Mouse (Mus musculus) CH12.LX (cell line): ENCODE data around the gene Nfat5. TPM values are rescaled to one million over a fixed set of nuclear protein-coding genes. Genes with fewer than 3 reads are reported as not detected.

Experiments used
- DNase-seq: peaks from one replicate; pipeline ENCODE4 v3.0.0-alpha.2; 2013; ENCODE audit errors: extremely low read depth
- H3K27ac ChIP-seq: 2 replicates; pipeline ENCODE4 v1.5.1; 2012; ENCODE audit warnings: low read depth, mild to moderate bottlenecking, control low read depth, moderate library complexity; ENCODE audit not compliant: insufficient read depth
- H3K27me3 ChIP-seq: replicated peaks from 2 replicates; pipeline ENCODE3; 2012; ENCODE audit warnings: inconsistent platforms
- H3K36me3 ChIP-seq, 2 experiments: replicated peaks in 1 of 2; 2 replicates each; pipeline versions ENCODE3 to v1.6.1; 2012; ENCODE audit warnings: inconsistent platforms in 1 of 2, low read length in 1 of 2, mild to moderate bottlenecking in 1 of 2, mixed read lengths in 1 of 2, moderate library complexity in 1 of 2; ENCODE audit not compliant: control insufficient read depth in 1 of 2, insufficient read depth in 1 of 2
- H3K4me1 ChIP-seq, 2 experiments: 2 replicates each; pipeline ENCODE4 v1.6.1; 2012; ENCODE audit warnings: inconsistent platforms in 1 of 2, moderate library complexity in 1 of 2; ENCODE audit not compliant: insufficient read depth in 2 of 2, control insufficient read depth in 1 of 2
- H3K4me2 ChIP-seq: 2 replicates; pipeline ENCODE4 v1.6.1; 2012; ENCODE audit warnings: low read depth, mild to moderate bottlenecking, control low read depth; ENCODE audit not compliant: poor library complexity, insufficient read depth, severe bottlenecking
- H3K4me3 ChIP-seq, 3 experiments: fragments of 150-350 bp in 1 of 3; sonication (generic) in 1 of 3; replicated peaks in 1 of 3; 2 replicates each; pipeline versions ENCODE3 to v1.5.1; 2011 to 2012; ENCODE audit warnings: low read depth in 2 of 3, low read length in 2 of 3, mild to moderate bottlenecking in 2 of 3, moderate library complexity in 2 of 3, control low read depth in 1 of 3, improper control_type of control experiment in 1 of 3, inconsistent platforms in 1 of 3, mixed read lengths in 1 of 3; ENCODE audit not compliant: poor library complexity in 1 of 3
- H3K79me2 ChIP-seq: replicated peaks from 2 replicates; pipeline ENCODE4 v1.6.1; 2012; ENCODE audit warnings: mild to moderate bottlenecking, moderate library complexity; ENCODE audit not compliant: control insufficient read depth, poor library complexity, insufficient read depth, severe bottlenecking; ENCODE audit errors: extremely low read depth
- H3K9ac ChIP-seq: 2 replicates; pipeline ENCODE4 v1.6.1; 2012; ENCODE audit warnings: low read depth, mild to moderate bottlenecking, control low read depth, moderate library complexity; ENCODE audit not compliant: insufficient read depth
- H3K9me3 ChIP-seq: replicated peaks from 2 replicates; pipeline ENCODE3; 2012; ENCODE audit warnings: low read length, inconsistent platforms, mixed read lengths
- BHLHE40 ChIP-seq: IDR thresholded peaks from 2 replicates; pipeline ENCODE4 v1.6.1; 2011; ENCODE audit warnings: mild to moderate bottlenecking, low read depth, low read length, improper control_type of control experiment
- CTCF ChIP-seq, 2 experiments: IDR thresholded peaks in 1 of 2; conservative IDR thresholded peaks in 1 of 2; 2 replicates each; pipeline ENCODE4 v1.5.1; 2011 to 2012; ENCODE audit warnings: low read depth in 2 of 2, low read length in 2 of 2, improper control_type of control experiment in 1 of 2, inconsistent platforms in 1 of 2, mild to moderate bottlenecking in 1 of 2, moderate library complexity in 1 of 2
- E2F4 ChIP-seq: IDR thresholded peaks from 2 replicates; pipeline ENCODE4 v1.6.1; 2011; ENCODE audit warnings: low read depth, low read length, improper control_type of control experiment; ENCODE audit not compliant: insufficient replicate concordance
- ELF1 ChIP-seq: IDR thresholded peaks from 2 replicates; pipeline ENCODE4 v1.6.1; 2014; ENCODE audit warnings: low read depth, mild to moderate bottlenecking, inconsistent platforms, low read length, improper control_type of control experiment
- EP300 ChIP-seq: IDR thresholded peaks from 2 replicates; pipeline ENCODE4 v1.6.1; 2011; ENCODE audit warnings: low read length, improper control_type of control experiment
- HCFC1 ChIP-seq: IDR thresholded peaks from 2 replicates; pipeline ENCODE4 v1.6.1; 2012; ENCODE audit warnings: low read depth, mild to moderate bottlenecking, inconsistent platforms, low read length, improper control_type of control experiment
- IRF4 ChIP-seq: IDR thresholded peaks from 2 replicates; pipeline ENCODE4 v1.6.1; 2014; ENCODE audit warnings: low read depth, mild to moderate bottlenecking, inconsistent platforms, low read length, improper control_type of control experiment
- JUN ChIP-seq: IDR thresholded peaks from 2 replicates; pipeline ENCODE4 v1.6.1; 2011; ENCODE audit warnings: low read depth, mild to moderate bottlenecking, low read length, improper control_type of control experiment, moderate library complexity; ENCODE audit not compliant: insufficient read depth
- JUND ChIP-seq: conservative IDR thresholded peaks from 2 replicates; pipeline ENCODE4 v1.6.1; 2011; ENCODE audit warnings: low read depth, low read length, improper control_type of control experiment
- KAT2A ChIP-seq: IDR thresholded peaks from 2 replicates; pipeline ENCODE4 v1.6.1; 2012; ENCODE audit warnings: low read length, improper control_type of control experiment, inconsistent platforms; ENCODE audit not compliant: insufficient replicate concordance
- MAFK ChIP-seq: IDR thresholded peaks from 2 replicates; pipeline ENCODE4 v1.6.1; 2011; ENCODE audit warnings: low read length, improper control_type of control experiment; ENCODE audit not compliant: insufficient replicate concordance
- MAX ChIP-seq: IDR thresholded peaks from 2 replicates; pipeline ENCODE4 v1.6.1; 2011; ENCODE audit warnings: low read length, improper control_type of control experiment
- MAZ ChIP-seq: IDR thresholded peaks from 2 replicates; pipeline ENCODE4 v1.6.1; 2012; ENCODE audit warnings: low read depth, mild to moderate bottlenecking, inconsistent platforms, low read length, improper control_type of control experiment, moderate library complexity
- MEF2A ChIP-seq: IDR thresholded peaks from 2 replicates; pipeline ENCODE4 v1.6.1; 2014; ENCODE audit warnings: low read depth, mild to moderate bottlenecking, inconsistent platforms, low read length, improper control_type of control experiment, borderline replicate concordance
- PAX5 ChIP-seq: IDR thresholded peaks from 2 replicates; pipeline ENCODE4 v1.6.1; 2012; ENCODE audit warnings: low read length, inconsistent platforms, mixed read lengths
- POLR2A ChIP-seq: IDR thresholded peaks from 2 replicates; pipeline ENCODE4 v1.6.1; 2011; ENCODE audit warnings: low read depth, mild to moderate bottlenecking, improper control_type of control experiment, low read length
- POLR2AphosphoS2 ChIP-seq: IDR thresholded peaks from 2 replicates; pipeline ENCODE4 v1.6.1; 2011; ENCODE audit warnings: low read depth, low read length, improper control_type of control experiment
- RCOR1 ChIP-seq: conservative IDR thresholded peaks from 2 replicates; pipeline ENCODE4 v1.6.1; 2012; ENCODE audit warnings: low read depth, mild to moderate bottlenecking, inconsistent platforms, low read length, improper control_type of control experiment
- SIN3A ChIP-seq: IDR thresholded peaks from 2 replicates; pipeline ENCODE4 v1.6.1; 2012; ENCODE audit warnings: low read length, improper control_type of control experiment, inconsistent platforms
- SMC3 ChIP-seq: IDR thresholded peaks from 2 replicates; pipeline ENCODE4 v1.6.1; 2011; ENCODE audit warnings: low read depth, low read length, improper control_type of control experiment
- TBP ChIP-seq: conservative IDR thresholded peaks from 2 replicates; pipeline ENCODE4 v1.6.1; 2011; ENCODE audit warnings: low read depth, low read length, improper control_type of control experiment
- UBTF ChIP-seq: IDR thresholded peaks from 2 replicates; pipeline ENCODE4 v1.6.1; 2012; ENCODE audit warnings: low read depth, mild to moderate bottlenecking, inconsistent platforms, low read length, improper control_type of control experiment, moderate library complexity
- USF1 ChIP-seq: IDR thresholded peaks from 2 replicates; pipeline ENCODE4 v1.6.1; 2014; ENCODE audit warnings: low read depth, mild to moderate bottlenecking, inconsistent platforms, low read length, improper control_type of control experiment
- USF2 ChIP-seq: conservative IDR thresholded peaks from 2 replicates; pipeline ENCODE4 v1.6.1; 2011; ENCODE audit warnings: low read depth, low read length, improper control_type of control experiment
- ZC3H11A ChIP-seq: IDR thresholded peaks from 2 replicates; pipeline ENCODE4 v1.6.1; 2012; ENCODE audit warnings: low read depth, mild to moderate bottlenecking, inconsistent platforms, low read length, improper control_type of control experiment
- ZNF384 ChIP-seq: IDR thresholded peaks from 2 replicates; pipeline ENCODE4 v1.6.1; 2012; ENCODE audit warnings: low read depth, low read length, improper control_type of control experiment, inconsistent platforms
- dilution Hi-C: fragments of 300-500 bp; cut with MboI; formaldehyde crosslinking; loops from 2 replicates; pipeline ENCODE4 v1.14.3; 2020; ENCODE audit warnings: low sequenced_read_pairs; ENCODE audit not compliant: extremely low pct_unique_long_range_greater_than_20kb, extremely low pct_ligation_motif_present
- in situ Hi-C: fragments of 300-500 bp; cut with MboI; formaldehyde crosslinking; loops from 3 replicates; pipeline ENCODE4 v1.14.3; 2019; ENCODE audit warnings: low sequenced_read_pairs, low pct_ligation_motif_present, low pct_unique_long_range_greater_than_20kb, mixed read lengths
- polyA plus RNA-seq: library from polyadenylated mRNA; unstranded; fragments of >175 nt; gene quantifications from 2 replicates; pipeline ENCODE4 v1.2.1, GENCODE M21; 2012; ENCODE audit warnings: low read depth; ENCODE audit not compliant: insufficient read length
- total RNA-seq, 2 experiments: library from RNA; depleted of rRNA; stranded (reverse); fragments of 300-350 nt in 1 of 2; fragments of >200 nt in 1 of 2; gene quantifications; 2 replicates each; pipeline ENCODE4 v1.2.3; 2012 to 2014

Nfat5 gene
- total and polyA plus RNA-seq, 3 experiments = 13.2 to 36.2 (median 18.6) TPM

- no peak for TF ChIP-seq MAFK
- no peak for TF ChIP-seq CTCF (conservative IDR thresholded peaks at IDR 0.05 in 1 of 2, IDR thresholded peaks at IDR 0.05 in 1 of 2; ENCODE audit: low read depth in 2 of 2, low read length in 2 of 2)
- TF ChIP-seq KAT2A = no peak
- no peak for TF ChIP-seq POLR2A
- no peak for TF ChIP-seq RCOR1
- TF ChIP-seq SIN3A = no peak
- no peak for TF ChIP-seq PAX5
- no peak for TF ChIP-seq EP300
- TF ChIP-seq POLR2AphosphoS2 = no peak
- TF ChIP-seq MEF2A = no peak
- no peak for TF ChIP-seq JUN
- no peak for TF ChIP-seq ZC3H11A
- TF ChIP-seq HCFC1 = no peak
- TF ChIP-seq SMC3 = no peak
- TF ChIP-seq ZNF384 = no peak
- no peak for TF ChIP-seq MAZ
- TF ChIP-seq IRF4 = no peak
- TF ChIP-seq BHLHE40 = no peak
- TF ChIP-seq JUND = no peak
- no peak for TF ChIP-seq E2F4
- in situ Hi-C loops = no loop called here
- Histone ChIP-seq H3K4me2 (no peak overlapping the region), H3K27me3 (no peaks in the 10 kb centered on the region), H3K9me3 (no peaks in the 10 kb centered on the region), H3K9ac (no peak overlapping the region), H3K4me3 (no peak overlapping the region), H3K4me1 (peaks cover 3 to 4% of the 10 kb centered on the region in 2 experiments; a peak in 1 of 4 replicates), H3K27ac (no peak overlapping the region), H3K36me3 (peaks cover 0 to 7% of the 10 kb centered on the region in 2 experiments), H3K79me2 (no peaks in the 10 kb centered on the region)
- dilution Hi-C loops = no loop called here
- DNase-seq = no peak
These were observed 97.3 kb downstream of the Nfat5 start for GRCm38 (mm10) chr8:107390476-107391135.

- no peak for DNase-seq
- Histone ChIP-seq H3K27me3 (no peaks in the 10 kb centered on the region), H3K4me3 (no peak overlapping the region), H3K9ac (no peak overlapping the region), H3K4me1 (peaks cover 3 to 4% of the 10 kb centered on the region in 2 experiments; a peak in 1 of 4 replicates)
- in situ Hi-C loops (no loop called here), dilution Hi-C loops (no loop called here)
- no peak for TF ChIP-seq TBP
- no peak for TF ChIP-seq MAX
- TF ChIP-seq USF2 = no peak
- TF ChIP-seq HCFC1 = no peak
- no peak for TF ChIP-seq JUN
- TF ChIP-seq ELF1 = no peak
- TF ChIP-seq MEF2A = no peak
- TF ChIP-seq UBTF = no peak
- no peak for TF ChIP-seq USF1
- TF ChIP-seq E2F4 = no peak
- TF ChIP-seq, all 38 proteins: peak for 0
- H3K27ac ChIP-seq = no peak overlapping the region
- peaks cover 0 to 7% of the 10 kb centered on the region in 2 experiments for H3K36me3 ChIP-seq
- no peaks in the 10 kb centered on the region for H3K79me2 ChIP-seq
- H3K4me2 ChIP-seq = no peak overlapping the region
- no peaks in the 10 kb centered on the region for H3K9me3 ChIP-seq
These were observed 97.9 kb downstream of the Nfat5 start for GRCm38 (mm10) chr8:107391136-107391516.
